Mouse (Mus musculus) kidney, postnatal 14 days (tissue): ENCODE measurements at regions not wholly inside any gene's neighbourhood (a gene's known extent, or its start where the extent isn't known, plus 50 kb on each side); places are given as distances from the start of the nearest gene placed in this dataset.

ENCODE experiments used
- DNase-seq: peaks from one replicate; pipeline ENCODE4 v3.0.0; 2022; ENCODE audit warnings: mixed read lengths

GRCm38 (mm10) chr4:54460596-54460995, 484.3 kb upstream of the Zfp462 start:
- no peak for DNase-seq

DNA sequence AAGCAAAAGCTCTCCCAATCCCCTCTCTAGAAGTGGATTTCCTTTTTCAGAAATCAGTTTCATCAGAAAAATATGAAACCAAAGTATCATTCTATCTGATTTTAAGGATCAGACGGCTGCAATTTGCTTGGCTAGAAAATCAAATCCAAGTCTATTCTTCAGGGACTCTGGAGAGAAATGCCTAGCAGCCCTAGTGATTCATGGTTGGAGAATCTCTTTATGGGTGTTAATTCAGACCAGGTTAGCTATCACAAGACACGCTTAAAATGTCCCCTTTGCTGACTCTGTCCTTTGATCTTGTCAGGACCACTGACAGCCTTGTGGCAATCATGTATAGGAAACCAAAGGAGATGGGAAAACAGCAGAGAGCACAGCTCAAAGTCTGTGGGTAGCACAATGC, 475.7 kb upstream of the Zfp462 start:
- no peak for DNase-seq

GRCm38 (mm10) chr4:54470022-54471008, 474.5 kb upstream of the Zfp462 start:
- DNase-seq, result peak; percentile 31

DNA sequence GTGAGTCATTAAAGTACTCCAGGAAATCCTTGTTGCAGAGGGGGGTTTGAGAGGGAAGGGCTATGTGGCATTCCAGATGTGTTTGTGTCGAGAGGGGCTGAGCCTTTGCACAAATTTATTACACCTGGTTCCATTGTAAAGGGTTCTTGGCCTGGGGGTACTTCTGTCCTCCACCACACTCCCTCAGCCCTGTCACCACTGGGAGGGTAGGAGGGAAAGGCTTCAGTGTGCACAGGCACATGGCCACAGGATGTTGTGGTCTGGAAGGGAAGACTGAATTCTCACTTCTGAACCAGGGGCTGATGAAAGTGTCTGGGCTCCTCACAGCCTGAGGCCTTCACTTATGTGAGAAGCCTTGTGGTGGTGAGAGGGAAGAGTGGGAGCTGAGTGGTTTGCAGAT, 473.8 kb upstream of the Zfp462 start:
- DNase-seq, result no peak

DNA sequence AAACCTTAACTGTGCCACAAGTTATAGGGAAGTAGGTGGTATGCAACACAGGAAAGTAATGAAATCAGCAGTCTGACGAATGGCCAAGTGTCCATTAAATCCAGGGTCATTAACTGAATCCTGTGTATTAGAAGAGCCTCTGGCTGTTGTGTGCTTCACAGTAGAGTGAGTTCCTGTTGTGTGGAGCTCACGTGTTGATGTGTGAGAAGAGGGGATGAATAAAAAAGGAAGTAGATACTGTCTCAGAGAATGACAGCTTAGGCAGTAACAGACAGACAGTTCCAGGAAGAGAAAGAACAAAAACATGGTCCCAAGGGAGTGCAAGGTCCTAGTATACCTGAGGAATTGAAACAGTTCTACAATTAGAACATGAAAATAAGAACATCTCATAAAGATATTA, 463.1 kb upstream of the Zfp462 start:
- no peak for DNase-seq

DNA sequence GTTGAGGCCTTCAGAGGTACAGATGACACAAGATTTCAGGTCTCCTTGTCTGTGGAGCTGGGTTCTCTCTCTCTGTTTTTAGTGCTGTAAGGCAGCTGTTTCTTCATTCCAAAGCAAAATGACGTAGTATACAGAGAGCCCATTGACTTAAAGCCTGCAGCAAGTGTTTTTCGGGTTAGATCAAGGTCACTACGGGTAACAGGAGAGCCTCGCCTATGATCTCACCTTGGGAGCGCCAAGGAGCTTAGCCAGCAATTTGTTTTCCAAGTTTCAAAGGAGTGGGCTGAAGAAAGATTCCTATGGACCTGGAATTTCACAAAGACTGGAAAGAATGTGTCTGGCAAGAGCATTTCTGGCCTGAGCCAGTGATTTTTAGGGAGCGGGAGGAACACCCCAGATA, 451.8 kb upstream of the Zfp462 start:
- DNase-seq, result no peak

DNA sequence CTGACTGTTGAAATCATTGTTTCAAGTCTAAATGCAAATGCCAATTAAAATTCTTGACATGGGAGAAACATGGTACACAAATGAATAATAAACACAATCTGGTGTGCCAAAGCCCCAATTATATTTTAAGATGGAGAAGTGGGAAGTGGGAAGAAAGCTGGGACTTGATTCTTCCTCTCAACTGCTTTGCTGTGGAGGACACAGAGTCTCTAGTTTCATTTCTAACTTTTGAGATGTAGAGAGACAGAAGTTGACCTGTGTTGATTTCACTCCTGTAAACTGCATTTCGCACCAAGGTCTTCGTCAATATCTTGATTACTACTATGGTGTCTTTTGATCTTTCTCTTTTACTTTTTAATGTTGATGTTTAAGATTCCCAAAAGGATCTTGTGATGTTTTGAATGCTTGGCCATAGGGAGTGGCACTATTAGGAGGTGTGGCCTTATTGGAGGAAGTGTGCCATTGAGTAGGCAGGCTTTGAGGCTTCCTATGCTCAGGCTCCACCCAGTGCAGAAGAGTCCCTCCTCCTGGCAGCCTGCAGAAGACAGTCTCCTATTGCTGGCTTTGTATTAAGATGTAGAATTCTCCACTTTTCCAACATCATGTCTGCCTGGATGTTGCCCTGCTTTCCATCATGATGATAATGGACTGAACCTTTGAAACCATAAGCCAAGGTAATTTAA, 447.4 kb upstream of the Zfp462 start:
- no peak for DNase-seq

DNA sequence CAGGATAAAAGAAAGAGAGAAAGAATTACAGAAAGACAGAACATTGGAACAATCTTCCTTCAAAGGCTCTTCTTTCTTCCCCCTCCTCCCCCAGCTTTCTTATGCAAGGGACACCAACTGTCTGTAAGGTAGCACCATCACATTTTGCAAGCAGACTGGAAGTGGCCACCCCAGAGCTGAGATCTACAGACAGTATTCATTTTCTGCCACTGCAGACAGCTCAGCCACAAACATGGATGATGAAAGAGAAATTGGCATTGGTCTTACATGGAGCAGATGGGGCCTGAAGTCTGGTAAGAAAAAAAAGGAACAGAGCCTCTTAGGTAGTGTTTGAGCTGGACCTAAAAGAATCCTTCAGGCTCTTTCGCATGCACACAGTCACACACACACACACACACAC, 428.9 kb upstream of the Zfp462 start:
- no peak for DNase-seq

DNA sequence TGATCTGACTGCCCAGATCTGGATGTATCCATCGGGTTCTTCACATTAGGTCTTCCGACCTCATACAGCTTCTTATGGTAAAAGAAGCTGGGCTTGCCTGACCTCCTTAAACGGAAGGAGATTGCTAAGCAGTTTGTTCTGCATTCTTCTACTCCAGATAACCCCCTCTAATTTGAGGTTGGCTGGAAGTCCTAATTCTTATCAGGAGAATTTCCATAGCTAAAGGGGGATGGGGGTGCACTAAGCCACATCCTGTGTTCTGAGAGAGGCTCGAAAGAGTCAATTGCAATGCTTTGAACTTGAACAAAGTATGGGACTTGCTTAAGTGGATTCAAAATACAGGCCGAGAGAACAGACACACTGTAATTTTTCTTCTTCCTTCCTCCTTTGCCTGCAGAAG, 421.6 kb upstream of the Zfp462 start:
- peak; percentile 12 for DNase-seq

GRCm38 (mm10) chr4:54526003-54526586, 418.8 kb upstream of the Zfp462 start:
- no peak for DNase-seq

DNA sequence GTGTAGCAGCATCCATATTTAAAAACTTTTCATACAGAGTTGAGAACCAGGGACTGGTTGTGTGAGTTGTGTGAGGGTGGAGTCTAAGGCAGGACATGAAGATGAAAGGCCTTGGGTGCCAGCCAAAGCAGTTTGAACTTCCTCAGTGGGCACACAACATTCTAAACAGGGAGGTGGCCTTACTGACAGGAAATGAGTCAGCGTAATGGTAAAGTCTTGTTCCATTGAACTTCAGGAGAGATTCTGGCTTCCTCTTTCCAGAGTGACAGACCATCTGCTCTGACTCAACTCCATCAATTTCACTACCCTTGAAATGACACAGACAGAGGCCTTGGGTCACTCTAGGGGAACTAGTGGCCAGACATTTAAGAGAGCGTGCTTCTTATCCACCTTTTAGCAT, 417.2 kb upstream of the Zfp462 start:
- DNase-seq, result peak; percentile 43

- DNase-seq, result no peak
These were observed 413.1 kb upstream of the Zfp462 start for GRCm38 (mm10) chr4:54531739-54532138.

DNA sequence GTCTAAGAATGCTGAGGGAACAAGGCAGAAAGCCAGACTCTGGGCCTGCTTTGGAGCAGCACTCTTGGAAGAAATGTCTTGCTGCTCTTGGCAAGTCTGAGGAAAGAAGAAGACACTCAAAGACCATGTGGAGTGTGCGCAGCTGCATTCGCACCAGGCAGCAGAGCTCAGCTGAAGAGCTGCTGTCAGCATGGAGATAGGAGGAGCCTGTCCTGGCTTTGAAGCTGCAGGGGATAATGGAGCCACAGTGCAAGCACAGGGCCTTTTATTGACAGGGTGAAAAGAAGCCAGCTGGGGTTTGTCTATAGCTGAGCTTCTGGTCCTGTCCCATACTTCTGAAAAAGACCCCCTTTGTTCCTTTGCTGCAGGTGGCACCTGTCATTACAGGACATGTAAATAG, 411.0 kb upstream of the Zfp462 start:
- peak; percentile 14 for DNase-seq

DNA sequence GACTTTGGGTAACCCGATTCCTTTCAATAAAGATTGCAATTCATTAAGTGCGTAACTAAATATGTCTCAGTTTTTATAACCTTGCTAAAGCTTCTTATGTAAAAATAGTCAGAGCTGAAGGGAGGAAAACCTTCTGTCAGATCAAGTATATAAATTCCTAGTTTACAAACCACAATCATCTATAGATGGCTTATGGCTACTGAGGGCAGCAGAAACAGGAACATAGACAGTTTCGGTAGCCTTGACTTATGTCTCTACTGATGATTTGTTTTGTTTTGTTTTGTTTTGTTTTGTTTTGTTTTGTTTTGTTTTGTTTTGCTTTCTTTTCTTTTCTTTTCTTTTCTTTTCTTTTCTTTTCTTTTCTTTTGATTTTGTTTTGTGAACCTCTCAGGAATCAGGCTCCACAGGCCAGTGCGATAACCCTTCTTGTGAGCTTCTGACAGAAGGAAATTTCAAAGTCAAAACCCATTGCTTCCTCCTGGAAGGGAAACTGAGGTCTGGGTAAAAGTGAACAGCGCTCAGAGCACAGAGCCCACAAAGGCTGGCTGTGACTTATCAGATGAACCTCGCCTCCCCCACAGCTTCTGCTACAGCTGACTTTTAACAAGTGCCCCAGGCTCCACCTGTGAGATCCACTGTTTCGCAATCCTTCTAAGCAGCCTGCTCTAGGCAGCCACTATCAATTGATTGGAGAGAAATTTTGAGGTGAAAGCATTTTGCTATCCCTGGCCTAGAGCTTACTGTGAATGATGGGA, 391.8 kb upstream of the Zfp462 start:
- no peak for DNase-seq

DNA sequence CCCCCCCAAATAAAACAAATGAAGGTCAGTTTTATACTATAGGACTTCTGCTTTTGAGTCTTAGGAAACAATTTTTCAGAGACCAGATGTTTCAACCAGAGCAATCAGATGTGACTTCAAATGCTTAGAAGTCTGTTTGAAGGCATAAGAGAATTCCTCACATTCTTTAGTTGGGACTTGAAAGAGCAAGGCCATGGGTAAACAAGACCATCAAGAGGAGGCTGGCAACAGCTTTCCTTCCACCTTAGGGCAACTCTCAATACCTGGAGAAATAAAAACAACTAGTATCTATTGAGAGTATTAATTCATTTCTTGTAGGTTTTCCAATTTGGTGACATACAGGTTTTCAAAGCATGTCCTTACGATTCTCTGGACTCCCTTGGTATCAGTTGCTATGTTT, 381.8 kb upstream of the Zfp462 start:
- DNase-seq, result no peak

DNA sequence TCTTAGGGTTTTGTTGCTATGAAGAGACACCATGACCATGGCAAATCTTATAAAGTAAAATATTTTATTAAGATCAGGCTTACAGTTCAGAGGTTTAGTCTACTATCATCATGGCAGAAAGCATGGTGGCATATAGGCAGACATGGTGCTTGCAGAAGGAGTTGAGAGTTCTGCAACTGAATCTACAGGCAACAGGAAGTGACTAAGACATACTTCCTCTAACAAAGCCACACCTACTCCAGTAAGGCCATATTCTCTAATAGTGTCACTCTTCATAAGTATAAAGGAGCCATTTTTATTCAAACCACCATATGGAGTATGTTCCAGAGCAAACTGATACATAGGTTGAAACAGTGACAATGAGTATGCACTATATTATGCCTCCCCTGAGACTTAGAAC, 371.7 kb upstream of the Zfp462 start:
- no peak for DNase-seq

DNA sequence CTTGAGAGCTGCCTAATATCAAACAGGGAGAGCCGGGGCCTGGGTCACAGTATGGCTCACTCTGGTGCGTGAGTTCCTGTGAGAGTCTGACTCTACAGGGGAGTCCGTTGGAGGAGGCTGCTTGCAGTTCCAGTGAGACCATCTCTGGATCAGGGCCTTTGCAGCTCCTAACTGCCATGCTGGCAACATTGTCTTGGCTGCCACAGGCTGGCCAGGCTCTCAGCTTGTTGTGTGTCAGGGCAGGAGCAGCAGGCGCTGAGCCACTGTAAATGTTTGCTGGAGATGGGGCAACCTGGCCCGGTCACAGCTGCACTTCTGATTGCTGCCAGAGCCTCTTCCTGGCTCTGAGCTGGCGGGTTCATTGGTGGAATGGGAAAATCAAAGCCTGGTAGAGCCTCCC, 357.7 kb upstream of the Zfp462 start:
- DNase-seq, result no peak

DNA sequence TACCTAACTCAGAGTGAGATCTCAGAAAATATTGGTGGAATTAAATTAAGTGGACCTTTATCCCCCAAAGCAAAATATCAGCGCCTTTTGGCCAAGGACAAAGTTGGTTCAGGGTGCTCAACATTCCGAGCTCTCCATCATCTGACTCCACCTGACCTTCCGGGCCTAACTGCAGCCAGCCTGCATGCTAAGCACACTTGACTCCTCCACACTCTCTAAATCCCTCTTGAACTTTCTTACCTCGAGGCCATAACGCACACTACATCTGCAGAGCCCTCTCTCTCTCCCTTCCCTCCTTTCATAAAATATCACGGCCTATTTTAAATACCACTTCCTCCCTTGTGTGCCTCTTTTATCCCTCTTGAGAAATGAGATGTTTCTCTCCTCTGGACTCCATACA, 356.1 kb upstream of the Zfp462 start:
- no peak for DNase-seq

DNA sequence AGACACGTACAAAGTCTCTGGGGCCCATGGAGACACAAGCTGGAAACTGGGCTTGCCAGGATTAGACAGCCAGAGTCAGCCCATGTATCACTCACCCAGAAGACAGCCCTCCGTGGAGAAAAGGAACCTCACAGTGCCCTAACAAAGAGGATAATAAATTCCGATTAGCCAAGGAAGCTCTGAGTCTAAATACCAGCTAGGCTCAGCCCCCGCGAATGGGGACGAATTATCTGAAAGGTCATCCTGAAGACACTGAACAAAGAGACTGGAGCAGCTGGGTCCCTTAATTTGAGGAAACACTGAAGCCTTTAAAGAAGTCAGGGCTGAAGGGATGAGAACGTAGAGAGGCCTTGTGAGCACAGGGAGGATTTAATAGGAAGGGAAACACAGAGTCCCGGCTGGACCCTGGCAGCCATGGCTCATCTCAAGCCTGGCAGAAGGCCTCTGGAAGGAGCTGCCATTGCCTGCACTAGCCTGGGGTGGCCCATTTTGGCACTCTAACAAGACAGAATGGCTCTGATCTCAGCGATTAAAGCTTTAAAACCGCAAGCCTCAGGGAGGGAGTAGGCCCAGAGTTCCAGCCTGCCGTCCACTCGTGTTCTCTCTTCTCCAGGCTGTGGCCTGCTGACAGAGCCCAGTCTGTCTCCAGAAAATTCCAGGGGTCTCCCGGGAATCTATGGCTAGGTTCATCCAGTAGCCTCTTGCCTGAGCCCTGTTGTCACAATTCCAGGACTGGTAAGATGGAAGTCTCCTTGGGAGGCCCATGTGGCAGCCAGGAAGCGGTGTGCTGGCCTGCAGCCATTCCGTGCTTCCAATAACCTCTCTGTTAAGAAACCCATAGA, 343.0 kb upstream of the Zfp462 start:
- peak; percentile 29 for DNase-seq

- DNase-seq, result no peak
These were observed 342.2 kb upstream of the Zfp462 start for GRCm38 (mm10) chr4:54602513-54603205.

DNA sequence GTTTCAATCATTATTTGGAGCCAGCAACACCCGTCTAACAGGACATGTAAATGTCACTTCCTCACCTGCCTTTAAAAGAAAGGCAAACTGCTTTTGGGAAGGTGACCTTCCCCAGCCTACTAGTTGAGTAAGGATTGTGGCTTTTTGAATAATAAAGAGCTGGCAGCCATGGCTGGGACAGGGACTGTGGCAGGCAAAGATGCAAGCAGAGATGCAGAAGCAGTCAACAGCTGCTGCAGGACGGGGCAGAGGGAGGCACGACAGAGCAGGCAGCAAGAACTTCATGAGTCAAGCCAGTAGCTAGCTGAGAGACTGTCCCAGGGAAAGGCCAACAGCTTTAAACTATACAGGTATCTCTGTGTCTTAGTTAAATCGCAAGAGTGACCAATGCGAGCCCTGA, 334.7 kb upstream of the Zfp462 start:
- no peak for DNase-seq
